Mouse (Mus musculus) midbrain, embryonic 14.5 days (tissue): ENCODE measurements around the gene Gipc1. TPM values are rescaled to one million over a fixed set of nuclear protein-coding genes. Genes with fewer than 3 reads are reported as not detected.

Source experiments
- ATAC-seq: fragments of 200-750 bp; cut with Nextera tagmentation; 2 replicates; pipeline ENCODE4 v1.8.0; 2017; ENCODE audit warnings: moderate number of reproducible peaks, moderate library complexity; ENCODE audit not compliant: low FRiP score, low TSS enrichment
- DNase-seq: peaks from one replicate; pipeline ENCODE4 v3.0.0-alpha.2; 2015
- H3K27ac ChIP-seq: fragments of 300-500 bp; sonication (generic); replicated peaks from 2 replicates; pipeline ENCODE4 v1.5.1; 2014; ENCODE audit warnings: mild to moderate bottlenecking, low read depth, low read length, moderate library complexity
- H3K27me3 ChIP-seq: fragments of 300-500 bp; sonication (generic); 2 replicates; pipeline ENCODE4 v1.6.1; 2014; ENCODE audit warnings: low read length, control low read depth, mixed read lengths; ENCODE audit not compliant: control insufficient read depth, insufficient read depth
- H3K36me3 ChIP-seq: fragments of 300-500 bp; sonication (generic); 2 replicates; pipeline ENCODE4 v1.6.1; 2014; ENCODE audit warnings: low read length, control low read depth; ENCODE audit not compliant: control insufficient read depth, insufficient read depth
- H3K4me1 ChIP-seq: fragments of 300-500 bp; sonication (generic); 2 replicates; pipeline ENCODE4 v1.6.1; 2014; ENCODE audit warnings: mild to moderate bottlenecking, antibody characterized with exemption, low read length, control low read depth; ENCODE audit not compliant: control insufficient read depth, insufficient read depth
- H3K4me2 ChIP-seq: fragments of 300-500 bp; sonication (generic); 2 replicates; pipeline ENCODE4 v1.6.1; 2014; ENCODE audit warnings: mild to moderate bottlenecking, low read length, moderate library complexity
- H3K4me3 ChIP-seq: fragments of 300-500 bp; sonication (generic); replicated peaks from 2 replicates; pipeline ENCODE4 v1.5.1; 2014; ENCODE audit warnings: low read depth, low read length
- H3K9ac ChIP-seq: fragments of 300-500 bp; sonication (generic); replicated peaks from 2 replicates; pipeline ENCODE4 v1.6.1; 2014; ENCODE audit warnings: mild to moderate bottlenecking, low read length, moderate library complexity
- H3K9me3 ChIP-seq: fragments of 300-500 bp; sonication (generic); 2 replicates; pipeline ENCODE4 v1.6.1; 2016; ENCODE audit warnings: low read length, control low read depth, mixed read lengths; ENCODE audit not compliant: control insufficient read depth
- WGBS: fragments of 180-500 bp; shearing (Covaris S2); extraction: QIAGEN DNeasy Blood & Tissue Kit; methylation state at CpG from one replicate; pipeline ENCODE4 v1.1.7; 2014; 5-methylcytosine and 5-hydroxymethylcytosine counted together
- polyA plus RNA-seq: library from polyadenylated mRNA; unstranded; fragments of >200 nt; fragmentation: Nextera tagmentation; extraction: Ambion mirVana; gene quantifications from 2 replicates; pipeline ENCODE4 v1.2.1, GENCODE M21; 2014

The Gipc1 gene
- polyA plus RNA-seq, 1 experiment from 2014 or later: 116 TPM

- 4% methylated on average over 15 of the region's 15 CpGs for WGBS
- H3K36me3 ChIP-seq: no peaks in the 10 kb centered on the region
- peak overlapping the region; percentile 83 for H3K4me3 ChIP-seq
These were observed 45.8 kb downstream of the Gipc1 start for GRCm38 (mm10) chr8:83698291-83698660.

GRCm38 (mm10) chr8:83698661-83699453 is 46.4 kb downstream of the Gipc1 start, which contains the start of gene Pkn1:
Gene Pkn1 (minus strand): TSS chr8:83699179.
- WGBS: under 1% methylated on average over 71 of the region's 85 CpGs
- Histone ChIP-seq H3K36me3 (no peaks in the 10 kb centered on the region), H3K9me3 (no peaks in the 10 kb centered on the region), H3K27ac (peak within 1 kb of the TSS; percentile 76), H3K4me1 (peaks cover 11% of the 10 kb centered on the region; the same call in 1 of the 2 replicates), H3K9ac (peak within 1 kb of the TSS; percentile 95), H3K4me2 (peak within 1 kb of the TSS; percentile 89), H3K27me3 (no peaks in the 10 kb centered on the region), H3K4me3 (peak within 1 kb of the TSS; percentile 83)
- DNase-seq (peak; percentile 87), ATAC-seq (peak; percentile 89)

More at GRCm38 (mm10) chr8:83698291-83698660, 45.8 kb downstream of the Gipc1 start:
- ATAC-seq: peak; percentile 3; the same call in 1 of the 2 replicates
- Histone ChIP-seq H3K27me3 (no peaks in the 10 kb centered on the region), H3K4me2 (peak overlapping the region; percentile 89), H3K27ac (peak overlapping the region; percentile 76), H3K9ac (peak overlapping the region; percentile 95), H3K9me3 (no peaks in the 10 kb centered on the region), H3K4me1 (peaks cover 11% of the 10 kb centered on the region; the same call in 1 of the 2 replicates)
- peak; percentile 61 for DNase-seq

GRCm38 (mm10) chr8:83699566-83699965 is 47.1 kb downstream of the Gipc1 start:
- no peak overlapping the region; the same call in 1 of the 2 replicates for H3K27ac ChIP-seq
- no peaks in the 10 kb centered on the region for H3K27me3 ChIP-seq
- peak overlapping the region; percentile 89 for H3K4me2 ChIP-seq
- no peaks in the 10 kb centered on the region for H3K9me3 ChIP-seq
- H3K9ac ChIP-seq: peak overlapping the region; percentile 95
- H3K36me3 ChIP-seq: no peaks in the 10 kb centered on the region
- 48% methylated on average over 9 of the region's 9 CpGs for WGBS
- peak; percentile 15 for DNase-seq
- peaks cover 11% of the 10 kb centered on the region; the same call in 1 of the 2 replicates for H3K4me1 ChIP-seq
- no peak for ATAC-seq
- peak overlapping the region; percentile 83 for H3K4me3 ChIP-seq

- no peak overlapping the region for H3K4me3 ChIP-seq
- no peaks in the 10 kb centered on the region for H3K27me3 ChIP-seq
- peaks cover 11% of the 10 kb centered on the region; the same call in 1 of the 2 replicates for H3K4me1 ChIP-seq
- H3K9me3 ChIP-seq: no peaks in the 10 kb centered on the region
- H3K36me3 ChIP-seq: no peaks in the 10 kb centered on the region
- ATAC-seq: no peak
- no peak overlapping the region for H3K4me2 ChIP-seq
- no peak overlapping the region for H3K27ac ChIP-seq
- no peak for DNase-seq
- H3K9ac ChIP-seq: 0 out of 2 replicates have a peak overlapping the region, but pooled peaks have one; percentile 1
- WGBS: 85% methylated on average over 9 of the region's 9 CpGs
These were observed 48.1 kb downstream of the Gipc1 start for GRCm38 (mm10) chr8:83700423-83701085.

GRCm38 (mm10) chr8:83703426-83703825 is 50.9 kb downstream of the Gipc1 start:
- H3K9me3 ChIP-seq: no peaks in the 10 kb centered on the region
- no peaks in the 10 kb centered on the region for H3K36me3 ChIP-seq
- no peak overlapping the region for H3K27ac ChIP-seq
- no peak overlapping the region for H3K4me3 ChIP-seq
- no peak overlapping the region for H3K9ac ChIP-seq
- H3K4me2 ChIP-seq: no peak overlapping the region
- 0 out of 2 replicates have a peak, but pooled peaks cover 3% of the 10 kb centered on the region for H3K4me1 ChIP-seq
- ATAC-seq (no peak), DNase-seq (no peak)
- 86% methylated on average over 4 of the region's 4 CpGs for WGBS
- no peaks in the 10 kb centered on the region for H3K27me3 ChIP-seq

GRCm38 (mm10) chr8:83706411-83706810 is 53.9 kb downstream of the Gipc1 start:
- Histone ChIP-seq H3K9ac (no peak overlapping the region), H3K9me3 (no peaks in the 10 kb centered on the region), H3K4me1 (no peaks in the 10 kb centered on the region), H3K27me3 (no peaks in the 10 kb centered on the region), H3K27ac (no peak overlapping the region), H3K4me3 (no peak overlapping the region), H3K36me3 (no peaks in the 10 kb centered on the region), H3K4me2 (no peak overlapping the region)
- no peak for ATAC-seq
- WGBS: 57% methylated on average over 5 of the region's 5 CpGs
- DNase-seq: no peak

GRCm38 (mm10) chr8:83707554-83707953 is 55.1 kb downstream of the Gipc1 start:
- DNase-seq: no peak
- Histone ChIP-seq H3K4me3 (no peak overlapping the region), H3K9ac (no peak overlapping the region), H3K9me3 (no peaks in the 10 kb centered on the region), H3K4me2 (no peak overlapping the region), H3K27me3 (no peaks in the 10 kb centered on the region), H3K27ac (no peak overlapping the region), H3K36me3 (no peaks in the 10 kb centered on the region), H3K4me1 (no peaks in the 10 kb centered on the region)
- WGBS: 77% methylated on average over 8 of the region's 8 CpGs
- no peak for ATAC-seq
